Mouse (Mus musculus) c-Kit-positive CD71-positive TER-119-positive erythroid progenitor cells, embryonic 14.5 days (primary cell): Measurements from ENCODE around the gene Taf1a.
"Not testable (repeated sequence)": the region's sequence is repeated elsewhere in the genome, so short reads cannot be mapped to it uniquely, and the experiment has no call there.

ENCODE experiments used
- DNase-seq: peaks from one replicate; pipeline ENCODE4 v3.0.0-alpha.2; 2013; ENCODE audit warnings: low spot score

Taf1a gene

GRCm38 (mm10) chr1:183388426-183389406 is at the start of gene Taf1a:
Gene Taf1a (plus strand): TSS chr1:183388981.
- peak; percentile 94 for DNase-seq

DNA sequence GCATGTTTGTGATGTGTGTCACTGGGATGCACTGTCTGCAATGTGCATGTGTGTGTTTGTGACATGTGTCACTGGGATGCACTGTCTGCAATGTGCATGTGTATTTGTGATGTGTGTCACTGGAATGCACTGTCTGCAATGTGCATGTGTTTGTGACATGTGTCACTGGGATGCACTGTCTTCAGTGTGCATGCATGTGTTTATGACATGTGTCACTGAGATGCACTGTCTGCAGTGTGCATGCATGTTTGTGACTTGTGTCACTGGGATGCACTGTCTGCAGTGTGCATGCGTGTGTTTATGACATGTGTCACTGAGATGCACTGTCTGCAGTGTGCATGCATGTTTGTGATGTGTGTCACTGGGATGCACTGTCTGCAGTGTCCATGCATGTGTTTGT is 45.9 kb upstream of the Taf1a start:
- not testable (repeated sequence) for DNase-seq

DNA sequence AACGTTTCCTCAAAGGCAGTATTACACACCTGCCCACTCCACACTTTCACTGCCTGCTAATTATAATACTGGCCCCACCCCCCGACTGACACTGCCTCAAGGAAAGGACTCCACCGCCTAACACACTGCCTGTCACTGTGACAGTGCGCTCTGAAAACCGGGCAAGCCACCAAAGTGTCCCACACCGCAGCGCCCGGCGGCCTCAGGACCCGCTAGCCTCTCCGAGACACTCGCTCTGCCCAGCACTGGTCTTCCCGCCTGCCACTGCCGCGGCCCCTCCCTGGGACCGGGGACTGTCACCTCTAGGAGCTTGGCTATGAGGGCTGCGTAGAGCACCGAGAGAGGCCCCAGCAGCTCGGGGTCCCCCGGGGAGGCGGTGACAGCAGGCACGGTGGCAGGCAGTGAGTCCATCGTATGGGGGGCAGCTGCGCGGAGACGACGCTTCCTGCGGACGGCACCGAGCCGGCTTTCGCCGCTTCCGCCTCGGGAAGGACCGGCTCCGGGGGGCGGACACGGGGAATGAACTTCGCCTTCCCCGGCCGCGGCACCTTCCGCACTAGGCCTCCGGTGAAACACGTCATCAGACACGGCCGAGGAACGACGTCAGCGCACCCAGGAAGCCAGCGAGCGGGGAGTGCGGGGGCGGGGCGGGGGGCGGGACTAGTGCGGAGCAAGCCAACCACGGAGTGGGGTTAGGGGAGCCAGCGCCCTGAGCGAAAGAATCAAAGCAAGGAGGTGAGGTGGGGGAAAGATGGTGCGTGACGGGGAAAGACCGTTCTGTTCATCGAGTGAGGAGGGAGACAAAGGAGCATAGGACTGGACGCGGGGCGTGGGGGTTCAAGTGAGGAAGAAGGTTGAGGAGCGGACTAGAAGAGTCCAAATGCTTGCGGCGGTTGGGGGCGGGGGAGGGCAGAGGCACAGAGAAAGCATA is 43.6 kb upstream of the Taf1a start:
- peak; percentile 91 for DNase-seq

DNA sequence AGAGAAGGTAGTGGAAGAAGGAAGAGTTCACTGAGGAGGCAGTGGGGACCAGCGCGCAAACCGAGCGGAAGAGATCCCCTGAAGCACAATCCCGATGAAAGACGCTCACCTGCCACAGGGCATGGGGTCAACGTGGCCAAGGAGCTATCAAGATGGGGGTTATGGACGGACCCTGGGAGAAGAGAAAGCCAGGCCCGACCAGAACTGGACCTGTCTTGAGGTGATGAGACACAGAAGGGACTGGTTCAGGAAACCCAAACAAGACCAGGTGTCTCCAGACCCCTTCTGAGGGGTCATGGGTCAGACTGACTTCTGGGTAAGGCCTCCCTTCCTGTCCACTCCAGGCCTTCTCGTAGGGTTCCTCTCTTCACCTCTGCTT is 43.0 kb upstream of the Taf1a start:
- DNase-seq = no peak

- DNase-seq = peak; percentile 69
Measured at GRCm38 (mm10) chr1:183349840-183350239, 38.9 kb upstream of the Taf1a start.

DNA sequence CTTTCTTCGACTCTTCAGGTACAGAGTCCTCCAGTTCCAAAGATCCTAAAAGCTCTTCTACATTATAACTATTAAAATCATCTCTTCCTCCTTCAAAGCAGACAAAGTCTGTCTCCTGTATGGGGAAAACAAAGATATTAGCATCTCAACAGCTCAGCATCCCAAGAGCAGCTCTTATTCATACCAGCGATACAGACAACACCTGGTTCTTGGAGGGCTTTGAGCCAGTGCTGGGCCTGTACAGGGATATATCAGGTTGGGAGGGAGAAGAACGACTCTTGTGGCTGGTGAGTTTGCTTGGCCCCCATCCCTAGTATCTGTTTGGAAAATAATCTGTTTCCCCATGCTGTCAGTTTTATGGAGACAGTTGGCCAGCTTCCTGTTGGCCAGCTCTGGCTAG is 29.9 kb upstream of the Taf1a start:
- DNase-seq = no peak

GRCm38 (mm10) chr1:183362301-183362700 is 26.5 kb upstream of the Taf1a start:
- no peak for DNase-seq

- no peak for DNase-seq
Measured at GRCm38 (mm10) chr1:183362729-183363576, 25.8 kb upstream of the Taf1a start.

DNA sequence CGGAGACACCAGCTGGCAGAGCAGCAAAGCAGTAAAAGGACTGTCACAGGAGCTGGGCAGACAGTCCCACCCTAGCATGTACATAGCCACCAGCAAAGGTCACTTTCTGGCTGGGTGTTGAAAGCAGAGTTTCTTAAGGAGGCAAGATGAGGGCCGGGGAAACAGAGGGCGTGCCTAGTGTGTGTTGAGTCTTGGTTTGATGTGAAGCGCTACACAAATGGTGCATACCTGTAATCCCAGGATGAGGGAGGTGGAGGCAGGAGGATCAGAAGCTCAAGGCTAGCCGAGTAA is 25.3 kb upstream of the Taf1a start:
- DNase-seq = no peak

DNA sequence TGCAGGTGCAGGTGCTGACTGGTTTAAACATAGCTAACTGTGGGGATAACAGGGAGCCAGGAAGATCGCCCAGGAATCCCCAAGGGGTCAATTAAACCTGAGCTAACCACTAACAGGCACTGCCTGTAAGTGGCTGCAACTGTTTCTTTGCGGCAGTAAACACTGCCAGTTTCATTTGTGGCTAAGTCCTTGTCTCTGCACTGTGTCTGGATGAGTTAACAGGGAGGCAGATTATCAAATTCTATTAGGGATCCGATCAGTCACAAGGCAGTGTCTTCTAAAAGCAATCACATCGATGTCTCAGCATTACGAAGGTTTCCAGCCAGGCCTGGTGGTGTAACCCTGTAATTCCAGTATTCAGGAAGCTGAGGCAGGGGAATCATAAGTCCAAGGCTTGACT is 22.4 kb upstream of the Taf1a start:
- no peak for DNase-seq

- no peak for DNase-seq
Measured at GRCm38 (mm10) chr1:183368601-183369400, 20.0 kb upstream of the Taf1a start.

GRCm38 (mm10) chr1:183369427-183370014 is 19.3 kb upstream of the Taf1a start, which contains the start of gene Mia3:
Gene Mia3 (minus strand): TSS chr1:183369553.
- DNase-seq = peak; percentile 79

DNA sequence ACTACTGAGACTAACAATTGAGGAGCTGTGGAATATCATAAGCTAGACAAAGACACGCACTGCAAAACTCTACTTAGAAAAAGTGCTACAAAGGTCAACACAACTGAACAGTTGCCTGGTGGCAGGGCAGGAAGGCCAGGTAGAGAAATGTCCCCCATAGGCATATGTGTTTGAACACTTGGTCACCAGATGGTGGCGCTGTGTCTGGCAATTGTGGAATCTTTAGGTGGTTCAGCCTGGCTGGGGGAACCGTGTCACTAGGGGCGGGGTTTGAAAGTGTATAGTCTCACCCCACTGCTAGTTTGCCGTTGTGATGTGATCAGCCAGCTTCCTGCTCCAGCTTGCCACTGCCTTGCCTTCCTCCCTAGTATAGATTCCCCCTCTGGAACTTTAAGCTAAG is 14.1 kb upstream of the Taf1a start:
- no peak for DNase-seq

DNA sequence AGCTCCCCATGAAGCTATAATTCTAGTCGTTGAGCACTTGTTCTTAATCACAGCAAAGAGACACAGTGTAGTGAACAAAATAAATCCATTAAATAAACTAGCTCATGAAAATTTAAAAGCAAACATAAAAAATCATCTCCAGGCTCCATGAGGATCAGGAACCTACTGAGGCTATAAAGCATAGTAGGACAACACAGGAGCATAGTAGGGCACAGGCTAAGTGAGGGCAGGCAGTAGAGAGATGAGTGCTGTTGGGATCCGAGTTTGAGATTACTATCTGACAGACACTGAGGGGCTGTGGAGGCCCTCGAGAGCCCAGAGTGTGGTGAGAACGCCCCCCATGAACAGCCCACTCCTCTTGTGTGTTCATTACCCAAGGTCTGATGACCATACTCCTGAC is 11.7 kb upstream of the Taf1a start:
- DNase-seq = no peak

DNA sequence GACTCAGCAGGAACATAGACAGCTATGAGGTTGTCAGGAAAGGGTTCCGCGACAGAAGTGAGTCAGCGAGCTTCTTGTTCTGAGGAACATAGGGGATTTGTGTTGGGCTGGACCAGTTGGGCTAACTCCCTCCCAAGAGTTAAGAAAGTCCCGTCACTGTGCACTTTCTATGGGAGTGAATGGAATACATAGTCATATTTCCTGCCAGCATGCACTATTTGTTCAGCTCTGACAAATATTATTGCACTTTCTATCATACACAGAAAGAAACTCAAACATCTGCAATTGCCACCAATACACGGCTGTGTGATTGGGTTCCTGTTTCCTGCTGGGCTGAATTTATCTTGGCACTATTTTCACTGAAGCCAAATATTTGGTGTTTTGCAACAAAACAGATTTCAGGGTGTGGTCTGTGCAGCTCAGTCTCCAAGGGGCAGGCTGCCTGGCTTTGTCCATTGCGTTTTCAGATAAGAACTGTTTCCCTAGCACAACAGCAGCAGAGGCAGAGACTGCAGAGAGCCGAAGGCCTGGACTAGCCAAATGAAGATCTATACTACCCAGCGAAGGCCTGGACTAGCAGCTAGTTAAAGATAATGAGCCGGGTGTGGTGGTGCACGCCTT is 10.3 kb upstream of the Taf1a start:
- DNase-seq = no peak

GRCm38 (mm10) chr1:183379376-183379775 is 9.4 kb upstream of the Taf1a start:
- not testable (repeated sequence) for DNase-seq

DNA sequence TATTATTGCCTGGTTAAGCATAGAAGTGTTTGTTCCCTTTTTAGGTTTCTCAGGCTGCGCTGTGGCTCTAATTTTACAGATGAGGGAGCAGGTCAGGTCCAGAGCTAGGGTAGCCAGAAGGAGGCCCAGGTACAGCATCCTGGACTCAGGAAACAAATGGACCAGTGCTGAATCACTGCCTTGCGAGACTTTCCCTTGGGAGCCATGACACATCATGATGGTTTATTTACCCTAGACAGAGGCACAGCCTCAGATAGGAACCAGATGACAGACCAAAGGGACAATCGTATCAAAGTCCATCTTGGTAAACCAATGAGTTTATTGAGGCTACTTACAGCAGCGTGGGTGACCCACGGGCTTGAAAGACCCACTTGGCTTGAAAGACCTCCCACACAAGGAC is 7.0 kb upstream of the Taf1a start:
- DNase-seq = no peak

DNA sequence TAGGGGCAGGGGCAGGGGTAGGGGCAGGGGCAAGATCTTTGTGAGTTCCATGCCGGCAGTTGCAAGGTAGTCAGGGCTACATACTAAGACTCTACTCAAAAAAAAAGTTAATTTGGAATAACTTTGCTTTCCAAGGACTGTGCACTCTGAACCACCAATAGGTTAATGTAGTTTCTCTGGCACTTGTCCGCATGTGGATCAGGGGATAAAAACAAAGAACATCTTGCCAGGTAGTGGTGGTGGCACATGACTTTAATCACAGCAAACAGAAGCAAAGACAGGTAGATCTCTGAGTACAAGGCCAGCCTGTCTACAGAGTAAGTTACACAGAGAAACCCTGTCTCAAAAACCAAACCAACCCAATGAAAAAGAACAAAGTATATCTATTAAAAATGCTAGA is 6.2 kb upstream of the Taf1a start:
- no peak for DNase-seq

DNA sequence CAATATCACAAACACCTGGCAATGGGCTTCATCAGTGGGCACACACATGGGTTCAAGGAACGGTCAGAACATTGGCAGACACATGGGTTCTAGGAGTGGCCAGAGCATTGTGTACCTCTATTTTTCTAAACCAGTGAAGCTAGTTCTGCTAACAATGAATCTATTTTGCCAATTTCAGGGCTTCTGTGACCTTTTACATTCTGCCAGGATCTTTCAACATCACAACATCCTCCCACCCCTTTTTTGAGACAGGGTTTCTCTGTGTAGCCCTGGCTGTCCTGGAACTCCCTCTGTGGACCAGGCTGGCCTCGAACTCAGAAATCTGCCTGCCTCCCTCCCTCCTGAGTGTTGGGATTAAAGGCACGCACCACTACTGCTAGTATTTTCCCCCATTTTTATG is 1.4 kb upstream of the Taf1a start:
- DNase-seq = not testable (repeated sequence)

DNA sequence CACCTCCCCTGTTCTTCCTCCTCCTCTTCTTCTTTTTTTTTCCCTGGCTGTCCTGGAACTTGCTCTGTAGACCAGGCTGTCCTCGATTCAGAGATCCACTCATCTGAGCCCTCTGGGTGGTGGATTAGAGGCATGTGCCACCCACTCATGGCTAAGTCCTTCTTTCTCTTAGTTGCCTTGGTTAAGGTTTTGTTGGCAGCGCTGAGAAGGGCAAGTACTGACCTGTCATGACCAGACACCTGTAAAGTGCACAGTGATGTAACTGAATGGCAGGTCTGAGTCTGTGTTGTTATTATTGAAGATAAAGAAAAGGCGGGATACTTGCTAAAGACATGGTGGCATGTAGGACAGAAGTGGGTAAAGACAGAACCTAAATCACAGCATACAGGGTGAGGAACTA is 14.6 kb downstream of the Taf1a start:
- no peak for DNase-seq
